Mouse (Mus musculus): ENCODE measurements around the gene Olfr938.

The Olfr938 gene

GRCm38 (mm10) chr9:39078787-39079186 lies at the start of gene Olfr938:
Gene Olfr938, minus strand, starts transcription at chr9:39078887.
- DNase-seq, result no peak

- no peak for DNase-seq
These were observed 49.1 kb upstream of the Olfr938 start, which contains the start of gene Olfr27 for GRCm38 (mm10) chr9:39127831-39128230. Gene Olfr27, plus strand, starts transcription at chr9:39128131.

- DNase-seq, result no peak
These were observed 48.6 kb upstream of the Olfr938 start for GRCm38 (mm10) chr9:39127326-39127725.

GRCm38 (mm10) chr9:39064851-39065250 lies 13.8 kb downstream of the Olfr938 start, which contains the start of gene Olfr937:
Gene Olfr937, minus strand, starts transcription at chr9:39064951.
- DNase-seq, result no peak

All from kidney, postnatal 36 days (tissue).